Mouse (Mus musculus): ENCODE results near the gene Slc17a5. TPM values are rescaled to one million over a fixed set of nuclear protein-coding genes. Genes with fewer than 3 reads are reported as not detected.
A peak's percentile ranks its signal among the peaks of the same experiment; 100 is the strongest.

The Slc17a5 gene
- polyA plus RNA-seq, 1 experiment from 2014 or later: 10.0 TPM

- Histone ChIP-seq H3K4me3 (ENCODE audit: low read depth, low read length) (peak overlapping the region; percentile 49), H3K27ac (replicated peaks) (peak overlapping the region; percentile 90), H3K9me3 (ENCODE audit: control insufficient read depth, low read length) (no peaks in the 10 kb centered on the region), H3K27me3 (ENCODE audit: control insufficient read depth, insufficient read depth, low read length) (no peaks in the 10 kb centered on the region), H3K9ac (ENCODE audit: low read length) (peak overlapping the region; percentile 51), H3K36me3 (ENCODE audit: control insufficient read depth, insufficient read depth, low read length) (no peaks in the 10 kb centered on the region), H3K4me1 (replicated peaks; ENCODE audit: control insufficient read depth, insufficient read depth) (no peaks in the 10 kb centered on the region), H3K4me2 (replicated peaks; ENCODE audit: low read depth) (peak overlapping the region; percentile 71)
- DNase-seq (ENCODE audit: low spot score) (peak; percentile 90), ATAC-seq (ENCODE audit: low FRiP score, low TSS enrichment) (peak; percentile 52)
- 2% methylated on average over 16 of the region's 16 CpGs for WGBS
- TF ChIP-seq CTCF (IDR thresholded peaks at IDR 0.05; ENCODE audit: low read depth): peak; percentile 93
- TF ChIP-seq EP300 (optimal IDR thresholded peaks at IDR 0.05): peak; percentile 63
Observed at GRCm38 (mm10) chr9:78527767-78528381, 60.0 kb downstream of the Slc17a5 start.

- Histone ChIP-seq H3K9me3 (ENCODE audit: control insufficient read depth, low read length) (no peaks in the 10 kb centered on the region), H3K27ac (replicated peaks) (peak overlapping the region; percentile 90), H3K27me3 (ENCODE audit: control insufficient read depth, insufficient read depth, low read length) (no peaks in the 10 kb centered on the region), H3K4me3 (ENCODE audit: low read depth, low read length) (peak overlapping the region; percentile 49), H3K4me2 (replicated peaks; ENCODE audit: low read depth) (peak overlapping the region; percentile 71), H3K4me1 (replicated peaks; ENCODE audit: control insufficient read depth, insufficient read depth) (no peaks in the 10 kb centered on the region), H3K9ac (ENCODE audit: low read length) (peak overlapping the region; percentile 51; the same call in 1 of the 2 replicates), H3K36me3 (ENCODE audit: control insufficient read depth, insufficient read depth, low read length) (no peaks in the 10 kb centered on the region)
- under 1% methylated on average over 24 of the region's 24 CpGs for WGBS
- ATAC-seq (ENCODE audit: low FRiP score, low TSS enrichment) (peak; percentile 94), DNase-seq (ENCODE audit: low spot score) (peak; percentile 95)
- no peak for TF ChIP-seq EP300 (optimal IDR thresholded peaks at IDR 0.05)
- TF ChIP-seq CTCF (IDR thresholded peaks at IDR 0.05; ENCODE audit: low read depth): peak; percentile 79
Observed at GRCm38 (mm10) chr9:78527301-78527761, 60.5 kb downstream of the Slc17a5 start.

GRCm38 (mm10) chr9:78526206-78526605, 61.6 kb downstream of the Slc17a5 start:
- Histone ChIP-seq H3K4me3 (ENCODE audit: low read depth, low read length) (no peak overlapping the region), H3K9me3 (ENCODE audit: control insufficient read depth, low read length) (no peaks in the 10 kb centered on the region), H3K27me3 (ENCODE audit: control insufficient read depth, insufficient read depth, low read length) (no peaks in the 10 kb centered on the region), H3K36me3 (ENCODE audit: control insufficient read depth, insufficient read depth, low read length) (no peaks in the 10 kb centered on the region), H3K9ac (ENCODE audit: low read length) (no peak overlapping the region), H3K4me2 (replicated peaks; ENCODE audit: low read depth) (no peak overlapping the region), H3K27ac (replicated peaks) (no peak overlapping the region), H3K4me1 (replicated peaks; ENCODE audit: control insufficient read depth, insufficient read depth) (0 out of 2 replicates have a peak, but pooled peaks cover 2% of the 10 kb centered on the region)
- no peak for DNase-seq (ENCODE audit: low spot score)
- TF ChIP-seq CTCF (IDR thresholded peaks at IDR 0.05; ENCODE audit: low read depth) (no peak), EP300 (optimal IDR thresholded peaks at IDR 0.05) (no peak)
- WGBS: 68% methylated on average over 2 of the region's 2 CpGs
- ATAC-seq (ENCODE audit: low FRiP score, low TSS enrichment): no peak

- DNase-seq (ENCODE audit: low spot score) (no peak), ATAC-seq (ENCODE audit: low FRiP score, low TSS enrichment) (no peak)
- TF ChIP-seq CTCF (IDR thresholded peaks at IDR 0.05; ENCODE audit: low read depth): no peak
- no peak for TF ChIP-seq EP300 (optimal IDR thresholded peaks at IDR 0.05)
- H3K27ac ChIP-seq (replicated peaks): no peak overlapping the region
- 0 out of 2 replicates have a peak, but pooled peaks cover 2% of the 10 kb centered on the region for H3K4me1 ChIP-seq (replicated peaks; ENCODE audit: control insufficient read depth, insufficient read depth)
- no peak overlapping the region for H3K9ac ChIP-seq (ENCODE audit: low read length)
- H3K4me2 ChIP-seq (replicated peaks; ENCODE audit: low read depth): no peak overlapping the region
- no peaks in the 10 kb centered on the region for H3K9me3 ChIP-seq (ENCODE audit: control insufficient read depth, low read length)
- no peaks in the 10 kb centered on the region for H3K36me3 ChIP-seq (ENCODE audit: control insufficient read depth, insufficient read depth, low read length)
- no peak overlapping the region for H3K4me3 ChIP-seq (ENCODE audit: low read depth, low read length)
- no peaks in the 10 kb centered on the region for H3K27me3 ChIP-seq (ENCODE audit: control insufficient read depth, insufficient read depth, low read length)
- 87% methylated on average over 17 of the region's 17 CpGs for WGBS
Observed at GRCm38 (mm10) chr9:78525451-78526135, 62.2 kb downstream of the Slc17a5 start.

- H3K9ac ChIP-seq (ENCODE audit: low read length): no peak overlapping the region
- 0 out of 2 replicates have a peak, but pooled peaks cover 2% of the 10 kb centered on the region for H3K4me1 ChIP-seq (replicated peaks; ENCODE audit: control insufficient read depth, insufficient read depth)
- peak overlapping the region; percentile 67 for H3K4me2 ChIP-seq (replicated peaks; ENCODE audit: low read depth)
- DNase-seq (ENCODE audit: low spot score) (peak; percentile 54), ATAC-seq (ENCODE audit: low FRiP score, low TSS enrichment) (peak; percentile 3; the same call in 1 of the 2 replicates)
- 23% methylated on average over 14 of the region's 14 CpGs for WGBS
- TF ChIP-seq EP300 (optimal IDR thresholded peaks at IDR 0.05) (no peak), CTCF (IDR thresholded peaks at IDR 0.05; ENCODE audit: low read depth) (peak; percentile 66)
- H3K9me3 ChIP-seq (ENCODE audit: control insufficient read depth, low read length): no peaks in the 10 kb centered on the region
- H3K27ac ChIP-seq (replicated peaks): peak overlapping the region; percentile 65
- H3K27me3 ChIP-seq (ENCODE audit: control insufficient read depth, insufficient read depth, low read length): no peaks in the 10 kb centered on the region
- peak overlapping the region; percentile 28 for H3K4me3 ChIP-seq (ENCODE audit: low read depth, low read length)
- H3K36me3 ChIP-seq (ENCODE audit: control insufficient read depth, insufficient read depth, low read length): no peaks in the 10 kb centered on the region
Observed at GRCm38 (mm10) chr9:78521689-78522088, 66.2 kb downstream of the Slc17a5 start.

Measured in stomach, postnatal 0 days (tissue).